In genomic region chr12:27417387-27418009, GRCm38 (mm10) we compare ENCODE assay signal across 20 mouse cellular contexts.
DNase-seq lines count a peak whose midpoint lies in the region; ATAC-seq and TF ChIP-seq lines count a peak whose summit lies in the region.
"Had no signal": no experiment of that assay in that cellular context is flagged by ENCODE, and none has a peak within 500 bp of the region (broad histone marks: within the 10 kb centered on the region; RNA-seq: fewer than 3 reads in every experiment).

No protein-coding gene starts in this region.

- no peaks in the 10 kb centered on the region for H3K9me3 ChIP-seq in lung, postnatal 0 days (ENCODE audit: low read length)
- H3K9me3 ChIP-seq: embryonic facial prominence, embryonic 12.5 days; limb, embryonic 15.5 days; midbrain, embryonic 13.5 days had no signal

- no peaks in the 10 kb centered on the region for H3K36me3 ChIP-seq in lung, postnatal 0 days (ENCODE audit: insufficient read depth, low read length)
- H3K36me3 ChIP-seq: embryonic facial prominence, embryonic 12.5 days; limb, embryonic 15.5 days; midbrain, embryonic 13.5 days had no signal

- WGBS in lung, postnatal 0 days: 64% methylated on average over 8 of the region's 8 CpGs
- WGBS in lung, adult 2 months: 75% methylated on average over 8 of the region's 8 CpGs

- TF ChIP-seq CTCF in lung, postnatal 0 days (IDR thresholded peaks at IDR 0.05): no peak
- no peak for TF ChIP-seq CTCF in lung, adult 2 months (IDR thresholded peaks at IDR 0.05; ENCODE audit: insufficient read depth, low read length)

- TF ChIP-seq EP300 in lung, postnatal 0 days (IDR thresholded peaks at IDR 0.05): no peak

- H3K4me1 ChIP-seq in lung, postnatal 0 days (ENCODE audit: insufficient read depth, low read depth, low read length): no peaks in the 10 kb centered on the region
- no peaks in the 10 kb centered on the region for H3K4me1 ChIP-seq in lung, adult 2 months (ENCODE audit: control insufficient read depth, insufficient read depth, low read length)
- H3K4me1 ChIP-seq: embryonic facial prominence, embryonic 12.5 days; limb, embryonic 15.5 days; midbrain, embryonic 13.5 days had no signal

- H3K27me3 ChIP-seq in lung, postnatal 0 days (replicated peaks; ENCODE audit: insufficient read depth, low read length): no peaks in the 10 kb centered on the region
- H3K27me3 ChIP-seq: CH12.LX; embryonic facial prominence, embryonic 12.5 days; limb, embryonic 15.5 days; midbrain, embryonic 13.5 days; Patski had no signal

- no peak; the same call in 1 of the 2 replicates for ATAC-seq in lung, postnatal 0 days
- ATAC-seq in activated CD4-positive, CD25-positive, alpha-beta regulatory T cell, adult 4 months: no peak
- ATAC-seq: midbrain, embryonic 13.5 days; Patski had no signal

- no peak for TF ChIP-seq POLR2A in lung, adult 2 months (IDR thresholded peaks at IDR 0.05; ENCODE audit: borderline replicate concordance, extremely low read depth, low read depth, low read length)

- no peak overlapping the region for H3K4me3 ChIP-seq in lung, postnatal 0 days (ENCODE audit: low read depth, low read length)
- H3K4me3 ChIP-seq in lung, adult 2 months (replicated peaks; ENCODE audit: extremely low read depth, low read depth, low read length): no peak overlapping the region
- H3K4me3 ChIP-seq: embryonic facial prominence, embryonic 12.5 days; limb, embryonic 15.5 days; midbrain, embryonic 13.5 days had no signal

- H3K27ac ChIP-seq in lung, postnatal 0 days (ENCODE audit: low read length): no peak overlapping the region
- H3K27ac ChIP-seq: embryonic facial prominence, embryonic 12.5 days; hindbrain, embryonic 14.5 days; limb, embryonic 15.5 days; midbrain, embryonic 13.5 days; stomach, postnatal 0 days had no signal

- no peak overlapping the region for H3K9ac ChIP-seq in lung, postnatal 0 days (replicated peaks; ENCODE audit: low read depth)
- H3K9ac ChIP-seq: embryonic facial prominence, embryonic 12.5 days; hindbrain, embryonic 14.5 days; limb, embryonic 15.5 days; midbrain, embryonic 13.5 days had no signal

- no peak overlapping the region for H3K4me2 ChIP-seq in lung, postnatal 0 days (replicated peaks; ENCODE audit: low read depth, low read length)
- H3K4me2 ChIP-seq: embryonic facial prominence, embryonic 12.5 days; hindbrain, embryonic 14.5 days; limb, embryonic 15.5 days; midbrain, embryonic 13.5 days had no signal

- peak; percentile 50 for DNase-seq in lung, postnatal 0 days (ENCODE audit: low spot score)
- DNase-seq in lung, adult 2 months: no peak
- DNase-seq in frontal cortex, postnatal 10 days (ENCODE audit: low spot score in 2 of 2): peak; percentile 6 to 11
- DNase-seq in layer of hippocampus, adult 9-11 months: peak; percentile 69
- DNase-seq in right cerebral cortex, postnatal 25 days: peak; percentile 24
- no peak for DNase-seq in adrenal gland, postnatal 4 days (ENCODE audit: low spot score in 2 of 2)
- DNase-seq in heart, adult 18-20 months: no peak
- DNase-seq: cerebellum, postnatal 36 days; heart, adult 11 months; kidney, adult 11 months; kidney, postnatal 25 days; lung, postnatal 10 days had no signal

Comparison
In these comparisons a context has a peak if more than half of its experiments do, and no peak if none do; other contexts are left out.
1. DNase-seq: peak in lung, postnatal 0 days (single experiment), frontal cortex, postnatal 10 days (2 of 2), layer of hippocampus, adult 9-11 months (single experiment) and right cerebral cortex, postnatal 25 days (single experiment); none in lung, adult 2 months (single experiment), adrenal gland, postnatal 4 days (0 of 2) and heart, adult 18-20 months (0 of 2).